Mouse (Mus musculus) ES-Bruce4 (cell line): ENCODE measurements around the gene Mtmr3.

Experiments used
- CTCF ChIP-seq: IDR thresholded peaks from one replicate; pipeline ENCODE4 v1.8.1; 2011; ENCODE audit warnings: low read depth, low read length
- EP300 ChIP-seq: IDR thresholded peaks from 2 replicates; pipeline ENCODE4 v1.6.1; 2011; ENCODE audit warnings: low read depth, low read length; ENCODE audit not compliant: insufficient read depth

- TF ChIP-seq CTCF (no peak), EP300 (no peak)
These were observed 31.3 kb upstream of the Mtmr3 start for GRCm38 (mm10) chr11:4625931-4626330.
